Mouse (Mus musculus): Measurements from ENCODE around the gene Suco.

The Suco gene

GRCm38 (mm10) chr1:161791854-161792686 is 84.4 kb downstream of the Suco start:
- no peak for ATAC-seq (ENCODE audit: low TSS enrichment)

GRCm38 (mm10) chr1:161788339-161788738 is 88.1 kb downstream of the Suco start, which contains the start of gene Fasl:
Gene Fasl (minus strand): TSS chr1:161788495.
- 0 out of 2 replicates have a peak, but pooled peaks have one; percentile 27 for ATAC-seq (ENCODE audit: low TSS enrichment)

GRCm38 (mm10) chr1:161782725-161783124 is 93.8 kb downstream of the Suco start:
- ATAC-seq (ENCODE audit: low TSS enrichment), result peak; percentile 92

GRCm38 (mm10) chr1:161781594-161781993 is 94.9 kb downstream of the Suco start:
- ATAC-seq (ENCODE audit: low TSS enrichment), result no peak

- ATAC-seq (ENCODE audit: low TSS enrichment), result no peak
These were observed 97.4 kb downstream of the Suco start for GRCm38 (mm10) chr1:161779057-161779456.

- ATAC-seq (ENCODE audit: low TSS enrichment), result no peak
These were observed 101.3 kb downstream of the Suco start for GRCm38 (mm10) chr1:161775151-161775550.

GRCm38 (mm10) chr1:161771293-161771692 is 105.2 kb downstream of the Suco start:
- no peak for ATAC-seq (ENCODE audit: low TSS enrichment)

- no peak for ATAC-seq (ENCODE audit: low TSS enrichment)
These were observed 107.2 kb downstream of the Suco start for GRCm38 (mm10) chr1:161769329-161769728.

GRCm38 (mm10) chr1:161767101-161767524 is 109.4 kb downstream of the Suco start:
- ATAC-seq (ENCODE audit: low TSS enrichment), result no peak

GRCm38 (mm10) chr1:161766656-161767055 is 109.8 kb downstream of the Suco start:
- no peak for ATAC-seq (ENCODE audit: low TSS enrichment)

Data from frontal cortex, adult (tissue).